Mouse (Mus musculus): ENCODE results near the gene Man1a2.

- no peak for TF ChIP-seq CTCF (IDR thresholded peaks at IDR 0.05; ENCODE audit: low read depth, low read length)
- no peak for TF ChIP-seq POLR2A (IDR thresholded peaks at IDR 0.05; ENCODE audit: borderline replicate concordance, low read depth, low read length)
Measured at GRCm38 (mm10) chr3:100636255-100636654, 49.0 kb downstream of the Man1a2 start.
